Mouse (Mus musculus) spleen, adult 2 months (tissue): ENCODE measurements around the gene Dnah2.

Experiments used
- CTCF ChIP-seq: fragments of 200-500 bp; IDR thresholded peaks from 2 replicates; pipeline ENCODE4 v1.5.1; 2011; ENCODE audit warnings: mild to moderate bottlenecking, inconsistent platforms; ENCODE audit not compliant: insufficient read depth, insufficient read length, insufficient replicate concordance; ENCODE audit errors: extremely low read depth
- POLR2A ChIP-seq: fragments of 200-500 bp; IDR thresholded peaks from 2 replicates; pipeline ENCODE4 v1.6.1; 2011; ENCODE audit warnings: low read depth, low read length, inconsistent platforms

- TF ChIP-seq CTCF (no peak), POLR2A (no peak)
Observed at GRCm38 (mm10) chr11:69423885-69424284, 125.0 kb downstream of the Dnah2 start.
